Mouse (Mus musculus) erythroblast, adult 5-6 weeks (primary cell): ENCODE results near the gene Hebp1. TPM values are rescaled to one million over a fixed set of nuclear protein-coding genes. Genes with fewer than 3 reads are reported as not detected.

ENCODE experiments used
- ATAC-seq: replicated peaks from 2 replicates; pipeline ENCODE4 v1.8.0; 2016; ENCODE audit warnings: moderate number of reproducible peaks, mild to moderate bottlenecking, moderate TSS enrichment, inconsistent platforms; ENCODE audit not compliant: poor library complexity, low FRiP score, severe bottlenecking
- total RNA-seq, 2 experiments: library from RNA; stranded (forward) in 1 of 2; stranded (reverse) in 1 of 2; fragments of 150-400 nt in 1 of 2; fragments of 200-764, 138-1000 nt in 1 of 2; gene quantifications; 2 replicates each; pipeline versions ENCODE4 v1.2.3 to v1.2.4; 2015 to 2017; ENCODE audit warnings: low replicate concordance in 2 of 2

Hebp1 gene
- total RNA-seq, 2 experiments from 2014 or later, result 72.1 to 143 TPM

DNA sequence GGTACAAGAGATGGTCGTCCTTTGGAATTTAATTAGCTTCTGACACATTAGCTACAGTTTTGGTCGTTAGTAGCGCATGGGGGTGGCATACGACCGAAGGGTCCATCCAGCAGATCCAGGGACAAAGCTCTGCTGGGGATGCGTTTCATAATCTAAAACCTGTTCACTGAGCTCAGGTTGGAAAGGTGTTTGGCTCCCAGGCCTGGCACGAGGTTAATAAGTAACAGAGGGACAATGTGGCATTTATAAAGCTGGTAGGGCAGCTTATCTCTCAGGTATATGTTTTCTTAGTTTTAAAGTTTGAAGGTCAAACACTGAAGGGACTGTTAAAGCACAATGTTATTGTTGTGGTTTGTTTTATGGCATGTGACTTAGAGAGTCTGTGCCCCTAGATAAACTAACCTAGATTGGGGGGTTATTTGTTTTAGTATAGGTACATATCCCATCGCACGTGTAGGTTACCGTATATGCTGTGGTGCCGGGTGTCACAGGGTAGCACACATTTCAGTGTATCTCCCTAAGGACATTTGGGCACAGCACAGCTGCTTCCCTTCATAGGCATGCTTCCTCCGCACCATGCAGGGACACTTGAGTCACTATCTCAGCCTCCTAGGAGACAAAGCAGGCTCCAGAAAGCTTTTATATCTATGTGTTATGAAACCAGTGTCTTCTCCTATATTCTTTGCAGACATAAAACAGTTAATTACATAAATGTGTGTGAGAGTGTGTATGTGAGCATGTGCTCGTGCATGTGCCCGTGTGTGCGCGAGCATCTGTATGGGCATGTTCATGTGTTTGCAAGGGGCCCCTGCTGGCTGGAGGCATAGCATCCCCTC lies 2.5 kb upstream of the Hebp1 start:
- ATAC-seq, result no peak

DNA sequence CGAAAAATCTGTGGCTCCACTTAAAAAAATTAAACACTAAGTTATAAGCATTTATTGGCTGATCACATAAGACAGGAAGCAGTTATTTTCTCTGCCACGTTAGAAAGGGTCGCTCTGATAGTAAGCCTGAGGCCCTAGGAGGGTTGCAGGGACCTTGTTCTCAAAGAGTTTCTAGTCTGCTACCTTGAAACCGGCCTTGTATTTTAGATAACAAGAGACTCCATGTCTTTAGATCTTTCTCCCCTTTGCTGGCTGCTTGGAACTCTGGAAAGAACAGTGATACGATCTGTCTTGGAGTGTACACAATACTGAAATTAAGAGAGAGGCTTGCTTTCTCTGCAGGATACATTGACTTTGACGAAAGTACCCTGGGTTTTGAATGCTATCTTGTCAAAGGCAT lies 904 bp upstream of the Hebp1 start:
- ATAC-seq, result no peak

DNA sequence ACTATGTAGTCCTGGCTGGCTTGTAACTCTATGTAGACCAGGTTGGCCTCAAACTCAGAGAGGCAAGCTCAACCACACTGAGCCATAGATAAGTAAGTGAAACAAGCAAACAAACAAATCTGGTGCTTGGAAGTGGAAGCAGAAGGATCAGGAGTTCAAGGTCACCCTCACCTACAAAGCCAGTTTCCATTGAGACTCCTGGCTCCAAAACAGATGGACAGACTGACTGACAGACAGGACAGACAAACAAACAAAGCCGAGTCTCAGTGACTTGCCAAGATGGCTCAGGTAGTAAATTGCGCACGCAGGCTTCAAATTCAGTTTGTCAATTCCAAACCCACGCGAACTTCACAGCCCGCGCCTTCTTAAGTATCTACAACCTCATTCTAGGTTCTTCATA lies 376 bp downstream of the Hebp1 start:
- peak; percentile 2; the same call in 1 of the 2 replicates for ATAC-seq

DNA sequence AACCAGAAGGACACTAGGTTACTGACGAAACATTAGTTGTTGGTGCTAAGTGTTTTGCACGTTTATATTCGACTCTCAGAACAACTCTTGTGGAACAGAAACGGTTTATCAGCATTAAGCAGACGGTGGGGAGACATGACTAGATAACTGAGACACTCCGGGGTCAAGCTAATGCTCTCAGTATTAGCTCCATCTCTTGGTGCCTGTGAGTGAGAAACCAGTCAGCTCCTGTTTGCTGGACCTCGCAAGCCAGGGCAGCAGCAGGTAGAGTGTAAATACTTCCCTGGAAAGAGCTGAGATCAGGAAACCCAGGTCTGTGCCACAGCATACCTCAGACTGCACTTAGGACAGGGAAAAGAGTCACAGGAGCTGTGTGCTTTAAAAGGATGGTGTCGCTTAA lies 1.1 kb downstream of the Hebp1 start:
- ATAC-seq, result peak; percentile 70

DNA sequence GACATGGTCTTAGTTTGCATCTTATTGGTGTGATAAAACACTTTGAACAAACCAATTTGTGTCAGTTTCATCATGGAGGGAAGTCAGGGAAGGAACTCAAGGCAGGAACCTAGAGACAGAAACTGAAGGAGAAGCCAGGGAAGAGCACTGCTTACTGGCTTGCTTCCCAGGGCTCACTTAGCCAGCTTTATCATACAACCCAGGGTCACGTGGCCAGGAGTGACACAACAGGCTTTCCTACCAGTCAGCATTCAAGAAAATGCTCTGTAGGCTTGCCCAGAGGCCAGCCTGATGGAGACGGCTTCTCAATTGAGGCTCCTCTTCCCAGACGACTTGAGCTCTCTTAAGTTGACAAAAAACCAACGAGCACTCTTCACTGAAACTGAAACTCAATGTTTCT lies 2.9 kb downstream of the Hebp1 start:
- peak; percentile 65 for ATAC-seq

DNA sequence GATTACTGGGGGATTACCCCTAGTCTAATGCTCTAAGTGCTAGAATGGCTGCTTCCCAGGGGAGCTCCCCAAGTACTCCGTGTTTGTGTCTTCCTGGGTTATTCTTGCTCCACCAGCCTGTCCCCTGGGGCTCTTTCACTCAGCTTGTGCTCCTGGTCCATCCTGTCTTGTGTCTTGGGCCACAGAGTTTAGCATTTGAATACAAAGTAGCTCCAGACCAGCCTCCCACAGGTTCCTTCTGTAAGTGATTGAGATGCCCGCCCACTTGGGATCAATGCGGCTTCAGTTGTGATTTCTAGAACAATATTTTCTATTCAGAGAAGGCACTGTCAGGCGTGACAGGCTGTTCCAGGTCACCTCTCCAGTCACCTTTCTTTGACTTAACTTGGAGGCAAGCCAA lies 4.1 kb downstream of the Hebp1 start:
- ATAC-seq, result no peak

DNA sequence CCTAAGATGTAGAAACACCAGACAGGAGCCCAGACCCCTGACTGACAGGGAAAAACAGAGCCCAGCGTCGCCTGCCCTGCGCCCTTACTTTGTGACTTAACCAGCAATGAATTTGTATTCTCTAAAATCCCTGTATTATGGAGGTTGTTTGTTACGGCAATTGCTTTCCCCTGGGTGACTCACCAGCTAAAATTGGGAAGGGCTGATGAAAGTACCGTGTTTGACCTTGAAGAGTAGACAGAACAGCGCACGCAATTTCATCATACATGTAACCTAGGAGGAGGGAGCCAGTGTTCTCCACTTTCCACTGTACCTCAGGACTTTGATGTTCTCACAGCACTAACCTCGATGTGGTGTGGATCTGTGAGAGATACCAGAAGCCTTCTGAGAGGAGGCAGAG lies 4.8 kb downstream of the Hebp1 start:
- no peak for ATAC-seq

DNA sequence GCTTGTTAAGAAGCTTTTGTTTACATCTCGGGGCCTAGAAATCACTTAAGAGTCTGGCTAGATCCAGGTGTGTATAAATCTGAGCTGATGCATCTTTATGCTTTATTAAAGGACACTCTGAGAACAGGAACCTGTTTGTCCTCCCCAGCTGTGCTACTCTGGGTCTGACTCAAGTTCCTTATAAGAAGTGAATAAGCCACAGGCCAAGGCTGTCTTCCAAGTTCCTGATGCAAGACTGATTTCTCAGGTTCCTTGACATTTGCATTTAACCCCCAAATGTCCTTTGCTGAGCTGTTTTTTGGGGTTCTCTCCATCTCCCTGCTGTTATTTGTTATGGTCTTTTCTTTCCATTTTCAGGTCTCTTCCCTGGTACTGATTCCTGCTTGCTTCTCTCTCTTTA lies 5.9 kb downstream of the Hebp1 start:
- no peak for ATAC-seq

DNA sequence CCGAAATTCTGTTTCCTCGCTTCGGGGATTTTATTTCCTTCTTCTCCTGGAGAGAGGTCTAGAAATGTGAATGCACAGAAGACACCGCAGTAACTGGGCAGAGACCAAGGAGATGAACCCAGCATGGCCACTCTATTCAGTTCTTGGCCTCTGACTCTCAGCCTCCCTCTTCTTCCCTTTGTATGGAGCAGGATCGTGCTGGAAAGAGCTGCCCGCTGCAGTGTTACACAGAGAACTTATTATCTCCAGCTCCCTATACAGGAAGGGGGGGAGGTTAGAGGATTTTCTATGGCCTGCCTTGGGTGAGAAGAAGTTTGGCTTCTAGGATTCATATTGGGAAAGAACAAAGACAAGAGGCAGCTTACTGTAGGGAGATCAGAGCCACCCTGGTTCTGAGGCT lies 7.7 kb downstream of the Hebp1 start:
- ATAC-seq, result no peak

DNA sequence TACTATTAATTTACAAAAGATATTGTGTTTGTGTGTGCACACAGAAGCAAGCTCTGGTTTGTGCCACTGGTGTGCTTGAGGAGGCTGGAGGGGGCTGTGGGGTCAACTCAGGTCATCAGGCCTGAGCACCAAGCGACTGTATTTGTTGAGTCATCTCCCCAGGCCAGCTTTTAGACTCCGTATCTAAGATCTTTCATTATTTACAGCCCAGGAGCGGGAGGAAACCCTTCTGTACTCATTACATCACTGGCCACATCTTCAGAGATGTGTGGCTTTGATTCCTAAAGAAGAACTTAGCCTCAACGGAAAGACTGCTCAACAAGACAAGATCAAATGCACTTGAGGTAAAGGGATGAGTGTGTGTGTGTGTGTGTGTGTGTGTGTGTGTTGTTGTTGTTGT lies 9.2 kb downstream of the Hebp1 start:
- no peak for ATAC-seq

DNA sequence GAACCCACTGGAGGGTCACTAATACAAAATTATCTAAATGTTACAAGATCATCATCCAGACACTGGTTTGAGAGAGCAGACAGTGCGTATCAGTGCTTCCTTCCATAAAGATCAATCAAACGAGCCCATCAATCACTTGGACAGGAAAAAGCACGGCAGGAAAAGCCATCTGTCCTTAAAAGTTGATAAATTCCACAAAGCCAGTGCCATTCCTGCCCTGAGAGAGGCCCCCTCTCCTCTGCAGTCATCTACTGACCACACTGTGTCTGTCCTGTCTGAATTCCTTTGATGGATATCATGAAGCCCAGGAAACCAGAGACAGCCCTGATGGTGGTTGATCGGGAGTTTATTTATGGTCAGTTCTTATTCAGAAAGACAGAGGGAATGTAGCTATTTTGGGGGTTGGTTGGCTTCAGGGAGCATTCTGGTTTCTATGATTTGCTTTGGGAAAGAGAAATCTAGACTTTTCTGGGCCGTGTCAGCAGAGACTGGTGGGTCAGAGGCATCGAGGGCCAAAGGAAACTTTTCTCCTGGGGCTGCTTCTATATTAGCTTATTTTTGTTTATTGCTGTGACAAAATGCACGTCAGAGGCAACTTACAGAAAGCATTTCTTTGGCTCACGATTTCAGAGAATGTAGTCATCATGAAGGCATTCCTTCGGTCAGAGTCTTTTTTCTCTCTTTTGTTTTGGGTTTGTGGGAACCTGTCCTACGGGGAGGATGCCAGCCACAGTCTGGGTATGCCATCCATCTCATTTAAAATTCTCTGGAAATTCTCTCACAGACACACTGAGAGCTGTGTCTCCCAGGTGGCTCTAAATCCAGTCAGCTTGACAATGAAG lies 10.5 kb downstream of the Hebp1 start:
- ATAC-seq, result no peak

DNA sequence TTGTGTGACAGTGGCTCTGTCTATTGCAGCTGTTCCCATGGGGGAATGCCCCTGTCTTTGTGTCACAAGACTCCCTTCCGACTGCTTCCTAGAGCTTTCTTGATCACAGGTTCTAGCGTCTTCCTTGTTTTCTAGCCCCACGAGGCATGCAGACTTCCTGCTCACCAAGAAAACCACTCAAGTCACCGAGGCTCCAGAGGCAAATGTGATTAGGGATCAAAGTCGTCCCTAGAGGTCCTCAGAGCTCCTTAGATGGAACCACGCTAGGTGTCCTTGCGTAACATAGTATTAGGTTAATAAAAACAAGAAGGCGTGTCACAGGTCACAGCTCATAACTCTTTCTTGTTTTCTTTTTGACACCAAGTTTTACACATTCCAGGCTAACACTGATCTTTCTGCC lies 13.9 kb downstream of the Hebp1 start:
- ATAC-seq, result peak; percentile 84

DNA sequence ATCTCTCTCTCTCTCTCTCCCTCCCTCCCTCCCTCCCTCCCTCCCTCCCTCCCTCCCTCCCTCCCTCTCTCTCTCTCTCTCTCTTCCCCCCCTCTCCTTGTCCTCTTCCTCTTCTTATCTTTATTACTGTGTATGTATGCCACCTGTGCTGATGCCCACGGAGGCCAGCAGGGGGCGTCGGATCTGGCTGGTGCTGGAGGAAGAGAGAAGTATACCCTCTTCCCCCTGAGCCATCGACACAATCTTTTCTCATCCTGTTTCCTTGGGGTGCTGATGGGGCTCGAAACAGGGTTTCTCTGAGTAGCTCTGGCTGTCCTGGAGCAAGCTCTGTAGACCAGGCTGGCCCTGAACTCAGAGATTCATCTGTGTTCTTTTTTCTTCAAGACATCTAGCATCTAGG lies 14.9 kb downstream of the Hebp1 start:
- peak; percentile 58; the same call in 1 of the 2 replicates for ATAC-seq

DNA sequence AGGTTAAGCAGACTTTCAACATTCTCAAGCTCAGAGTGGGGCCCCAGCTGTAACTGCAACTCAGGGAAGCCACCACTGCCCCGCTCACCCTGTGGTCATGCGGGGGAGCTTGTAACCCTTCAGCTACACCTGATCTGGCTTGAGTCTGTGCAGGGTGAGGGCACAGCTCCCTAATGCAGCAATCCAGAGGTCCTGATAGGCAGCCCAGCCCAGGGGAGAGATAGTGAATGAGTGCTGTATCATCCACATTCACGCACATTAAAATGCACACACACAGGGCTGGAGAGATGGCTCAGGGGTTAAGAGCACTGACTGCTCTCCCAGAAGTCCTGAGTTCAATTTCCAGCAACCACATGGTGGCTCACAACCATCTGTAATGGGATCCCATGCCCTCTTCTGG lies 19.2 kb downstream of the Hebp1 start:
- ATAC-seq, result 0 out of 2 replicates have a peak, but pooled peaks have one; percentile 60

DNA sequence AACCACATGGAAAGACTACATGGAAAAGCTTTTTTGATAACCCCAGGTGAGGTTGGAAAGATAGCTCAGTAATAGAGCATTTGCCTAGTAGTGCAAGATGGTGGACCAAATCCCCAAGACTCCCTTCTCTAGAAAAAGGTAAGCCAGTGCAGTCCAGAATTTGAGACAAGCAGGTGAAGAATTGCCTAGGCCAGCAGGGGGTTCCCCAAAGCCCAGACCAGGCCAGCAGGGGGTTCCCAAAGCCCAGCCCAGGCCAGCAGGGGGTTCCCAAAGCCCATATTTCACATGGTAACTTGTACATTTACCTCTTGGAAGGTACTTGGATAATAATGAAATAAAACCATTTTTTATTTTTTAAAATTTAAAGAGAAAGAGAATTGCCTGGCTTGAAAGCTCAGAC lies 20.6 kb downstream of the Hebp1 start:
- no peak for ATAC-seq

DNA sequence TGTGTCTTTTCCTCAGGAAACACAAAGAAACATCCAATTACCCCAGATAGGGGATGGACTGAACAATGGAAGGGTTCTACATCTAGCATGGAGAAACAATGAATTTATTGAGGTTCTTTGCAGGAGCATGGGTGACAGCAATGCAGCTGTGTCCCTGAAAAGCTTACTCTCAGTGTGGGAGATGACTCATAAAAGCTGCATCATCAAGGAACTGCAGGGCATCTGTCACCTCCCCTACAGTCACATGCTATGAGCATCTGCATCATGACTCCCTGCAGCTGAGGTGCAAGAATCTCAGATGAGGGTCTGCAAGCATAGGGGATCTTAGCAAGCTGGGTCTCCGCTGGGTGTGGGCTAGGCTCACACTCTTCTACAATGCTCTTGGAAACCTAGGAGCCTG lies 22.8 kb downstream of the Hebp1 start:
- no peak for ATAC-seq

DNA sequence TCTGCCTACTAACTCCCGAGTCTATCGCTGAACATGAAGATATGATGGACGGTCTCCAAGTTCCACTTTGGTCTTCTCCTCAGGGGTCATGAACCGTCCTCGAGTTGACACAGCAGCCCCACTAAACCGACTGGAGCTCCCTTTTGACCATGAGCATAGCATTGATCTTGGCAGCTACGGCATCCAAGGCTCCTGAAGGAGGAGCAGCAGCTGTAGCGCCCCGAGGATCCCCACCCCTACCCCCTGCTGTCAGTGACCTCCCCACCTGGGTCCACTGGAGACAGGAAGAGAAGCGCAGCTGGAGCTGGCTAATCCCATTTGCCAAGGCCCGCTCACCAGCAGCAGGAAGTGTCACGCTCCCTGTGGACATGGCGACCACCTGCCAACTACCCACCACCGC lies 26.1 kb downstream of the Hebp1 start:
- no peak for ATAC-seq

DNA sequence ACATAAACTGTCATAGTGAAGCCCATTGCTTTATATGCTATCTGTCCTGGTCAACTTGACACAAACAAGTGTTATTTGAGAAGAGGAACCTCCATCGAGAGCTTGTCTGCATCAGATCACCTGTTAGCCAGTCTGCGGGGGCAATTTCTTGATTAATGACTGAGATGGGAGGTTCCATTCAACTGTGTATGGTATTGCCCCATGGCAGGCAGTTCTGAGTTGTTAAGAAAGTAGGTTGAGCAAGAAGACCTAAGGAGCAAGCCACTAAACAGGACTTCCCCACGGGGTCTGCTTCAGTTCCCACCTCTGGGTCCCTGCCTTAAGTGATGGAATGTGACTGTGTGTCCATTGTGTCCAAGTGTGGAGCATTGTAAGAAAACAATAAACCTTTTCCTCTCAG lies 28.6 kb downstream of the Hebp1 start:
- no peak for ATAC-seq

DNA sequence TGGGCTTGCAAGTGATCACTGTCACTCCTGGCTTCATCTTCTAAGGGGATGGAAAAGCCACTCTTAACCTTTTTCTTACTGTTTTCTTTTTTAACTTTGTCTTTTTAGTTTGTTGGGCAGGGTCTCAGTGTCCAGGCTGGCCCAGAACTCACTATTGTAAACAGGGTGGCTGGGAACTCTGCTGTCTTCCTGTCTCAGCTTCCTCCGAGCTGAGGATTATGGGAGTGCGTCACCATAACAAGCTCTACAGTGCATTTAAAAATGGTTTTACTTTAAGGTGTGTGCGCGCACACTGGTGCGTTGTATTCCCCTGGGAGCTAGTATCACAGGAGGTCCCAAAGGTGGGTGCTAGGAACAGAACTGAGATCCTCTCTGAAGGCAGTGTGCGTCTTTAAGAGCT lies 29.4 kb downstream of the Hebp1 start:
- ATAC-seq, result no peak

DNA sequence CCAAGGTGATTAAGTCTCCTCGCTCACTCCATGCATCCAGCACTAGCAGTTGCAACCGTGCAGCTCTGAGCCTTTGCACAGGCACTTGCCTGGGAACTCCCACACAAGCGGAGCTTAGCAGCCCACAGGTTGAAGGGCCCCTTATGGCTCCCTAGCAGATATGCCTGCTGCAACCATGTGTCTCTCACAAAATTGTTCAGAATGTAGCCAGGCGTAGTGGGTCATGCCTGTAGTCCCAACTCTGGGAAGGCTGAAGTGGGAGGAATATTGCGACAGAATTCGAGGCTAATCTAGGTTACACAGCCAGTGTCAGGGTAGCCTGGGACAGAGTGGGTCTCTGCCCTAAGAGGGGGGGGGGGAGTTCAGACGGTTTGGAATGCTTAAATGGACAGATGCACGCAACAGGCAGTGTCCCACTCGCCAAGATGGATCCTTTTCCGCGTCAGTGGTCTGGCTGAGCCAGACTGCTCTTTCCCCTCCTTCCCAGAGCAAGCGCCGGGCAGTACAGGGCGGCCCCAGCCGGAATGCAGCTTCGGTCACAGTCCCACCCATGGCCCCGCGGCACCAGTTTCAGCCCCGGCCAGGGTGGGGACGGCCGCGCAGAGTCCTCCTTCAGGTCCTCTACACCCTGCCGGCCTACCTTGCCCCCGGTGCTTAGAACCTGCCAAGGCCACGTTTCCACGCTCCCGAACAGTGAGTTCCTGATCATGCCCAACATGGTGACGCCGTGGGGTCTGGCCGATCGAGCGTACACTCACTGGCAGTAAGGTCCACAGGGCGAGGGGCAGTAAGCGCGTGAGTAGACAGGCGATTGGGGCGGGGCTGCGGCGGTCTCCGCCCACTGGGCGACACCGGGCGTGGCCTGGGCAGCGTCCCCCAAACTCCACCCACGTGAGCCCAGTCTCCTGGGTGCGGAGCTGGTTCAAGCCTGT lies 30.2 kb downstream of the Hebp1 start:
- ATAC-seq, result peak; percentile 84
